Mouse (Mus musculus) heart, adult 18-20 months (tissue): ENCODE measurements around the gene Cdh13. TPM values are rescaled to one million over a fixed set of nuclear protein-coding genes. Genes with fewer than 3 reads are reported as not detected.

Source experiments
- DNase-seq, 2 experiments: peaks; one replicate each; pipeline ENCODE4 v3.0.0; 2021 to 2022; ENCODE audit warnings: mixed read lengths in 1 of 2
- total RNA-seq, 2 experiments: library from RNA; stranded (reverse); gene quantifications; 2 replicates each; pipeline ENCODE4 v1.2.3; 2021

Gene Cdh13
- total RNA-seq, 2 experiments from 2014 or later = 159 to 168 TPM

- DNase-seq = no peak
Observed at GRCm38 (mm10) chr8:118380782-118381181, 97.2 kb downstream of the Cdh13 start.

- no peak for DNase-seq
Observed at GRCm38 (mm10) chr8:118381641-118382040, 98.1 kb downstream of the Cdh13 start.

GRCm38 (mm10) chr8:118384314-118384713 is 100.8 kb downstream of the Cdh13 start:
- DNase-seq = no peak

- no peak for DNase-seq
Observed at GRCm38 (mm10) chr8:118389456-118389855, 105.9 kb downstream of the Cdh13 start.

GRCm38 (mm10) chr8:118393909-118394650 is 110.5 kb downstream of the Cdh13 start:
- peak; percentile 79 to 91 for DNase-seq

GRCm38 (mm10) chr8:118395178-118395577 is 111.6 kb downstream of the Cdh13 start:
- DNase-seq = peak in 1 of 2 experiments; percentile 35

GRCm38 (mm10) chr8:118404836-118405235 is 121.3 kb downstream of the Cdh13 start:
- no peak for DNase-seq

GRCm38 (mm10) chr8:118407322-118407721 is 123.8 kb downstream of the Cdh13 start:
- DNase-seq = no peak

- no peak for DNase-seq
Observed at GRCm38 (mm10) chr8:118409396-118409795, 125.9 kb downstream of the Cdh13 start.

- DNase-seq = no peak
Observed at GRCm38 (mm10) chr8:118410341-118410970, 126.9 kb downstream of the Cdh13 start.

GRCm38 (mm10) chr8:118415672-118416071 is 132.1 kb downstream of the Cdh13 start:
- no peak for DNase-seq

- DNase-seq = no peak
Observed at GRCm38 (mm10) chr8:118416811-118417355, 133.3 kb downstream of the Cdh13 start.

- peak; percentile 52 to 76 for DNase-seq
Observed at GRCm38 (mm10) chr8:118422624-118423023, 139.1 kb downstream of the Cdh13 start.

GRCm38 (mm10) chr8:118428941-118429340 is 145.4 kb downstream of the Cdh13 start:
- DNase-seq = no peak

- peak in 1 of 2 experiments; percentile 29 for DNase-seq
Observed at GRCm38 (mm10) chr8:118431731-118432440, 148.4 kb downstream of the Cdh13 start.

- DNase-seq = peak; percentile 30 to 73
Observed at GRCm38 (mm10) chr8:118433553-118434180, 150.1 kb downstream of the Cdh13 start.

- no peak for DNase-seq
Observed at GRCm38 (mm10) chr8:118436751-118437150, 153.2 kb downstream of the Cdh13 start.

- no peak for DNase-seq
Observed at GRCm38 (mm10) chr8:118437152-118437551, 153.6 kb downstream of the Cdh13 start.

- peak; percentile 64 to 74 for DNase-seq
Observed at GRCm38 (mm10) chr8:118437874-118438273, 154.3 kb downstream of the Cdh13 start.

- peak; percentile 58 to 65 for DNase-seq
Observed at GRCm38 (mm10) chr8:118439857-118440256, 156.3 kb downstream of the Cdh13 start.

- peak; percentile 33 to 58 for DNase-seq
Observed at GRCm38 (mm10) chr8:118443361-118443760, 159.8 kb downstream of the Cdh13 start.

- DNase-seq = peak; percentile 44 to 74
Observed at GRCm38 (mm10) chr8:118444651-118445207, 161.2 kb downstream of the Cdh13 start.
